Mouse (Mus musculus) embryonic facial prominence, embryonic 13.5 days (tissue): ENCODE results near the gene Ehd2. TPM values are rescaled to one million over a fixed set of nuclear protein-coding genes. Genes with fewer than 3 reads are reported as not detected.

Experiments
- ATAC-seq: fragments of 200-750 bp; cut with Nextera tagmentation; 2 replicates; pipeline ENCODE4 v1.8.0; 2017; ENCODE audit warnings: low read depth; ENCODE audit not compliant: insufficient number of reproducible peaks, insufficient read depth, low FRiP score, low TSS enrichment
- H3K27ac ChIP-seq: fragments of 300-500 bp; sonication (generic); 2 replicates; pipeline ENCODE4 v1.5.1; 2015; ENCODE audit warnings: moderate library complexity, mild to moderate bottlenecking, inconsistent platforms
- H3K27me3 ChIP-seq: fragments of 300-500 bp; sonication (generic); 2 replicates; pipeline ENCODE4 v1.6.1; 2015; ENCODE audit warnings: mild to moderate bottlenecking, inconsistent platforms
- H3K36me3 ChIP-seq: fragments of 300-500 bp; sonication (generic); 2 replicates; pipeline ENCODE4 v1.6.1; 2015; ENCODE audit warnings: mild to moderate bottlenecking, inconsistent platforms
- H3K4me1 ChIP-seq: fragments of 300-500 bp; sonication (generic); 2 replicates; pipeline ENCODE4 v1.6.1; 2015; ENCODE audit warnings: inconsistent platforms
- H3K4me2 ChIP-seq: fragments of 300-500 bp; sonication (generic); 2 replicates; pipeline ENCODE4 v1.6.1; 2015; ENCODE audit warnings: moderate library complexity, mild to moderate bottlenecking, inconsistent platforms
- H3K4me3 ChIP-seq: fragments of 300-500 bp; sonication (generic); 2 replicates; pipeline ENCODE4 v1.5.1; 2015; ENCODE audit warnings: mild to moderate bottlenecking, inconsistent platforms
- H3K9ac ChIP-seq: fragments of 300-500 bp; sonication (generic); 2 replicates; pipeline ENCODE4 v1.6.1; 2015; ENCODE audit warnings: mild to moderate bottlenecking, inconsistent platforms
- H3K9me3 ChIP-seq: fragments of 300-500 bp; sonication (generic); 2 replicates; pipeline ENCODE4 v1.6.1; 2016; ENCODE audit warnings: inconsistent platforms
- WGBS: fragments of 180-500 bp; shearing (Covaris S2); methylation state at CpG from one replicate; pipeline ENCODE4 v1.1.7; 2015; ENCODE audit warnings: mixed read lengths; 5-methylcytosine and 5-hydroxymethylcytosine counted together
- polyA plus RNA-seq: library from polyadenylated mRNA; unstranded; fragments of >200 nt; fragmentation: Nextera tagmentation; extraction: Ambion mirVana; gene quantifications from 2 replicates; pipeline ENCODE4 v1.2.1, GENCODE M21; 2015

The Ehd2 gene
- polyA plus RNA-seq, 1 experiment from 2014 or later = 41.2 TPM

- ATAC-seq = no peak; the same call in 1 of the 2 replicates
- Histone ChIP-seq H3K27me3 (no peaks in the 10 kb centered on the region), H3K4me1 (no peaks in the 10 kb centered on the region), H3K9ac (no peak overlapping the region), H3K4me3 (no peak overlapping the region), H3K9me3 (peaks cover 5% of the 10 kb centered on the region), H3K4me2 (no peak overlapping the region), H3K36me3 (peaks cover 69% of the 10 kb centered on the region), H3K27ac (no peak overlapping the region)
- WGBS = 66% methylated on average over 25 of the region's 25 CpGs
These were observed 4.9 kb upstream of the Ehd2 start for GRCm38 (mm10) chr7:15972247-15972646.

GRCm38 (mm10) chr7:15969674-15970073, 2.3 kb upstream of the Ehd2 start:
- ATAC-seq = no peak
- 85% methylated on average over 3 of the region's 3 CpGs for WGBS
- Histone ChIP-seq H3K4me3 (no peak overlapping the region), H3K9me3 (peaks cover 5% of the 10 kb centered on the region), H3K27me3 (no peaks in the 10 kb centered on the region), H3K4me1 (peaks cover 16% of the 10 kb centered on the region; the same call in 1 of the 2 replicates), H3K27ac (no peak overlapping the region), H3K9ac (no peak overlapping the region), H3K36me3 (peaks cover 50% of the 10 kb centered on the region), H3K4me2 (no peak overlapping the region)

GRCm38 (mm10) chr7:15968322-15968721, 955 bp upstream of the Ehd2 start:
- WGBS = 89% methylated on average over 8 of the region's 8 CpGs
- peaks cover 29% of the 10 kb centered on the region for H3K4me1 ChIP-seq
- H3K27me3 ChIP-seq = no peaks in the 10 kb centered on the region
- peaks cover 37% of the 10 kb centered on the region for H3K36me3 ChIP-seq
- no peak overlapping the region for H3K4me3 ChIP-seq
- peaks cover 5% of the 10 kb centered on the region for H3K9me3 ChIP-seq
- H3K9ac ChIP-seq = no peak overlapping the region
- ATAC-seq = no peak
- H3K27ac ChIP-seq = no peak overlapping the region
- H3K4me2 ChIP-seq = no peak overlapping the region

GRCm38 (mm10) chr7:15966489-15966888, 878 bp downstream of the Ehd2 start:
- Histone ChIP-seq H3K27ac (no peak overlapping the region), H3K9me3 (peaks cover 5% of the 10 kb centered on the region), H3K4me1 (peaks cover 47% of the 10 kb centered on the region), H3K9ac (peak overlapping the region; percentile 76; the same call in 1 of the 2 replicates), H3K4me2 (peak overlapping the region; percentile 64), H3K27me3 (no peaks in the 10 kb centered on the region), H3K36me3 (peaks cover 19% of the 10 kb centered on the region), H3K4me3 (peak overlapping the region; percentile 51)
- 75% methylated on average over 3 of the region's 3 CpGs for WGBS
- no peak for ATAC-seq

- Histone ChIP-seq H3K9ac (no peak overlapping the region), H3K4me1 (peaks cover 57% of the 10 kb centered on the region), H3K4me3 (no peak overlapping the region), H3K9me3 (no peaks in the 10 kb centered on the region), H3K27ac (peak overlapping the region; percentile 98), H3K27me3 (no peaks in the 10 kb centered on the region), H3K4me2 (peak overlapping the region; percentile 49), H3K36me3 (peaks cover 9% of the 10 kb centered on the region)
- ATAC-seq = no peak
- WGBS = 83% methylated on average over 32 of the region's 32 CpGs
These were observed 3.3 kb downstream of the Ehd2 start for GRCm38 (mm10) chr7:15963798-15964652.

DNA sequence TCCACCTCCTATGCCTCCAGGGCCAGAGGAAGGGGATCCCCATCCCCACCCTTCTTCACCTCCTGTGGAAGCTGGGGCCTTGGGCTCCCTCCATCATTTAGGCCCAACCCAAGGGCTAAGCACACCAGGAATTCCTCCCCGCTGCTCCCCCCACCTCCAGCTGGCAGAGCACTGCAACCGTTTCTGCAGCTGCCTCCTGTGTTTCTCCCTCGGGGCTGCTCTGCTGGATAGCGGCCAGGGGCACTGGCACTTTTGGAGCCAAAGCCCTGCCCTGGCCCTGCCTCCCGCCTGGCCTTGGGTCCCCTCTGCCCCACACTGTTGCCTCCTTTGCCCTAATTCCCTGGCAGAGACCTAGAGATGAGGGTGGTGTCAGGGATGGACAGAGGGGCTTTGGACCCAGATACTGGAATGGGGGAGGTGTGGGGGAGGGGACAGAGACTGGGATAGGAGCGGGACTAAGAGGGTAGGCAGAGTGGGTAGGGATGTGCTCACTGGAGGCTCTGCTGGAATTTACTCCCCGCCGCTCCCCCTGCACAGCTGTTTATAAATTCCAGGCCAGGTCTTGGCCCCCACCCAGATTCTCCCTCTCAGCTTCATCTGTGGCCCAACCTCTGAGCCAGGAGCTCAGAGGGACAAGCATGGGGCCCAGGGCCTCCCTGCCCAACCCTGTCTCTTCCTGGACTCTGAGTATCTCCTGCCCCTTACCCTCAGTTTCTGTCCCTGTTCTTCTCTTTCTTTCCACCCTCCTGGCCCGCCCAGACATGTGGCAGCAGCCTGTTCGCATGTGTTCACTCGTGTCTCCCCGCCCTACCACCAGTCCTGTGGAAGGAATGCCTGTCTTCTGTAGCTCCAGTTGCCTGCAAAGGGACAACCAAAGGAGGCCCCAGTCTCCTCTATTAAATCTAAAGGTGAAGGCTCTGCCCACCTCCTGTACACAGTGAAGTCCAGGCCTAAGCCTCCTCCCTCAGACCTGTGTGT, 4.8 kb downstream of the Ehd2 start:
- H3K9me3 ChIP-seq = no peaks in the 10 kb centered on the region
- ATAC-seq = peak; percentile 76
- peak overlapping the region; percentile 49 for H3K4me2 ChIP-seq
- peaks cover 57% of the 10 kb centered on the region for H3K4me1 ChIP-seq
- 8% methylated on average over 12 of the region's 12 CpGs for WGBS
- peak overlapping the region; percentile 54 for H3K9ac ChIP-seq
- peaks cover 23% of the 10 kb centered on the region for H3K36me3 ChIP-seq
- H3K4me3 ChIP-seq = peak overlapping the region; percentile 14
- H3K27me3 ChIP-seq = no peaks in the 10 kb centered on the region
- peak overlapping the region; percentile 98 for H3K27ac ChIP-seq

DNA sequence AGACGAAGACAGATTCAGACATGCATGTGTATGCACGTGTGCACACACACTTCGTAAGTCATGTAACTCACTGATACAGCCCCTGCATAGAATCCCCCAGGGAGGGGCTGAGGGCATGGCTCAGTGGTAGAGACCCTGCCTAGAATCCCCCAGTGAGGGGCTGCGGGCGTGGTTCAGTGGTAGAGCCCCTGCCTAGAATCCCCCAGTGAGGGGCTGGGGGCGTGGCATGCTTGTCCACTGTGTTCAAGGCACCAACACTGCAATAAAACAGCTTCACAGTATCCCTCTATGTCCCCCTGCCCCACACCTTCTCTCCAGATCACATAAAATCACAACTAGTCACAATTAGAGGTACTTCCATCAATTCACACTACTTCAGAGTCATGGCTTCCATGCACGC, 5.6 kb downstream of the Ehd2 start:
- Histone ChIP-seq H3K27me3 (no peaks in the 10 kb centered on the region), H3K4me2 (peak overlapping the region; percentile 49), H3K4me1 (peaks cover 56% of the 10 kb centered on the region), H3K4me3 (no peak overlapping the region), H3K27ac (peak overlapping the region; percentile 98), H3K9me3 (no peaks in the 10 kb centered on the region), H3K9ac (peak overlapping the region; percentile 54; the same call in 1 of the 2 replicates), H3K36me3 (peaks cover 31% of the 10 kb centered on the region)
- 77% methylated on average over 7 of the region's 7 CpGs for WGBS
- ATAC-seq = no peak

GRCm38 (mm10) chr7:15961239-15961638, 6.1 kb downstream of the Ehd2 start:
- Histone ChIP-seq H3K27ac (peak overlapping the region; percentile 98; the same call in 1 of the 2 replicates), H3K9me3 (no peaks in the 10 kb centered on the region), H3K27me3 (peaks cover 2% of the 10 kb centered on the region; the same call in 1 of the 2 replicates), H3K9ac (no peak overlapping the region), H3K4me2 (no peak overlapping the region), H3K4me3 (no peak overlapping the region), H3K4me1 (peaks cover 54% of the 10 kb centered on the region), H3K36me3 (peaks cover 36% of the 10 kb centered on the region)
- ATAC-seq = no peak
- 50% methylated on average over 4 of the region's 4 CpGs for WGBS

- WGBS = 45% methylated on average over 4 of the region's 4 CpGs
- Histone ChIP-seq H3K9me3 (no peaks in the 10 kb centered on the region), H3K9ac (no peak overlapping the region), H3K27me3 (peaks cover 6% of the 10 kb centered on the region), H3K36me3 (peaks cover 41% of the 10 kb centered on the region), H3K4me1 (peaks cover 54% of the 10 kb centered on the region), H3K4me3 (no peak overlapping the region), H3K4me2 (no peak overlapping the region), H3K27ac (no peak overlapping the region)
- ATAC-seq = no peak
These were observed 6.7 kb downstream of the Ehd2 start for GRCm38 (mm10) chr7:15960691-15961090.

DNA sequence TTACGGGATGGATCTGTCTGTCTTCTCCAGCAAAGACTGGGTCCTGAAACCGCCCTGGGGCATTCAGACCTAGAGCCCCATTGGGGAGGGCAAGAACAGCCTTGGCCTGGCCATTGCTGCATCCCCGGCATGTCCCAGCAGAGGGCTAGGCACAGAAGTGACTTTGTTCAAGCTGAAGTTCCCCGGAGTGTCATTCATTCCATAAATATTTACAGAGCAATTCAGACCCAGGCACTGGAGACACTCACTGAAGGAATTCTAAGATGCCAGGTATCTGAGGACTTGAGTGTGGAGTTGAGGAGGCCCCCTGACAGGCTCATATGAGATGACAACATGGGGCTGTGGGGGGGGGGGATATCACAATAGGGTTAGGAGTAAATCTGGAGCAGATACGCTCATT, 11.2 kb downstream of the Ehd2 start:
- 69% methylated on average over 5 of the region's 5 CpGs for WGBS
- Histone ChIP-seq H3K36me3 (peaks cover 82% of the 10 kb centered on the region), H3K9me3 (no peaks in the 10 kb centered on the region), H3K27me3 (peaks cover 6% of the 10 kb centered on the region), H3K9ac (no peak overlapping the region), H3K4me3 (no peak overlapping the region), H3K27ac (no peak overlapping the region), H3K4me1 (peaks cover 26% of the 10 kb centered on the region), H3K4me2 (no peak overlapping the region; the same call in 1 of the 2 replicates)
- no peak for ATAC-seq

DNA sequence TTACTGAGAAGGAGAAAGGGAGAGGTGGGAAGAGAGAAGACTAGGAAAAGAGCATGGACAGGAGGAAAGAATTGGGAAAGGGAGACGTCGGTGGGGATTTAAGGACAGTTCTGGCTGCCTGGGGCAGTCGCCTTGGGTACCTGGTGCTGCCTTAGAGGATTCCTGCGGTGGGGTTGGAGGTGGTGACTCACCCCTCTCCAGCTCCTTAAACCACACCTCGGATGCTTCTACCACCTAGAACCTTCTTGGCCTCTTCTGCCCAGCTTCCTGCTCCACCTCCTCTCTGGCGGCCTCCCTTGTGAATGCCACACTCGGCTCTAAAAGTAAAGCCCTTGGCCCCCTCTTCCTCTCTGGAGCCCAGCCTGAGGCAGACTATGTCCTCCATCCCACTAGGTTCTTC, 11.9 kb downstream of the Ehd2 start:
- Histone ChIP-seq H3K9ac (peak overlapping the region; percentile 55), H3K27ac (peak overlapping the region; percentile 35; the same call in 1 of the 2 replicates), H3K4me2 (peak overlapping the region; percentile 39), H3K9me3 (no peaks in the 10 kb centered on the region), H3K36me3 (peaks cover 88% of the 10 kb centered on the region), H3K4me1 (peaks cover 20% of the 10 kb centered on the region), H3K27me3 (peaks cover 6% of the 10 kb centered on the region), H3K4me3 (no peak overlapping the region)
- no peak for ATAC-seq
- WGBS = 25% methylated on average over 7 of the region's 7 CpGs
